Mouse (Mus musculus): Measurements from ENCODE around the gene Hyal3. TPM values are rescaled to one million over a fixed set of nuclear protein-coding genes. Genes with fewer than 3 reads are reported as not detected.

Hyal3 gene
- polyA plus RNA-seq, 1 experiment from 2014 or later = 0.65 TPM

- Histone ChIP-seq H3K27me3 (ENCODE audit: insufficient read depth, low read length) (no peaks in the 10 kb centered on the region), H3K36me3 (replicated peaks; ENCODE audit: insufficient read depth, low read length) (peaks cover 9% of the 10 kb centered on the region; the same call in 1 of the 2 replicates), H3K9me3 (ENCODE audit: low read length) (no peaks in the 10 kb centered on the region), H3K4me2 (ENCODE audit: low read depth, low read length) (peak overlapping the region; percentile 79), H3K9ac (replicated peaks) (peak overlapping the region; percentile 99), H3K4me1 (ENCODE audit: insufficient read depth) (peaks cover 43% of the 10 kb centered on the region), H3K27ac (ENCODE audit: low read depth) (peak overlapping the region; percentile 97), H3K4me3 (ENCODE audit: low read depth, low read length) (peak overlapping the region; percentile 99)
- under 1% methylated on average over 35 of the region's 35 CpGs for WGBS (ENCODE audit: insufficient replicate concordance)
- DNase-seq (no peak), ATAC-seq (peak; percentile 1; the same call in 1 of the 2 replicates)
- no peak for TF ChIP-seq CTCF (IDR thresholded peaks at IDR 0.05; ENCODE audit: low read depth)
- TF ChIP-seq EP300 (IDR thresholded peaks at IDR 0.05; ENCODE audit: low read depth) = no peak
Observed at GRCm38 (mm10) chr9:107634406-107635278, 54.0 kb downstream of the Hyal3 start.

GRCm38 (mm10) chr9:107635279-107636028, 54.8 kb downstream of the Hyal3 start, which contains the start of gene Gnai2:
Gene Gnai2 (minus strand): TSS chr9:107635367.
- no peaks in the 10 kb centered on the region for H3K9me3 ChIP-seq (ENCODE audit: low read length)
- H3K4me1 ChIP-seq (ENCODE audit: insufficient read depth) = peaks cover 35% of the 10 kb centered on the region
- TF ChIP-seq EP300 (IDR thresholded peaks at IDR 0.05; ENCODE audit: low read depth) = peak; percentile 30; the same call in 1 of the 2 replicates
- no peak; the same call in 1 of the 2 replicates for TF ChIP-seq CTCF (IDR thresholded peaks at IDR 0.05; ENCODE audit: low read depth)

More at GRCm38 (mm10) chr9:107635279-107636028, 54.8 kb downstream of the Hyal3 start, which contains the start of gene Gnai2:
- WGBS (ENCODE audit: insufficient replicate concordance) = 2% methylated on average over 35 of the region's 38 CpGs
- Histone ChIP-seq H3K36me3 (replicated peaks; ENCODE audit: insufficient read depth, low read length) (peaks cover 9% of the 10 kb centered on the region; the same call in 1 of the 2 replicates), H3K27ac (ENCODE audit: low read depth) (peak within 1 kb of the TSS; percentile 97), H3K4me3 (ENCODE audit: low read depth, low read length) (peak within 1 kb of the TSS; percentile 99), H3K4me2 (ENCODE audit: low read depth, low read length) (peak within 1 kb of the TSS; percentile 79), H3K27me3 (ENCODE audit: insufficient read depth, low read length) (no peaks in the 10 kb centered on the region), H3K9ac (replicated peaks) (peak within 1 kb of the TSS; percentile 99)
- ATAC-seq (peak; percentile 90), DNase-seq (peak; percentile 98)

Other genes starting within 250 kb of the Hyal3 start
- 2.5 and 3.2 TPM in 2 replicates for gene Hemk1, start 242.5 kb upstream of the Hyal3 start, polyA plus RNA-seq (2015; fragmentation: Nextera tagmentation; extraction: Ambion mirVana)
- gene 6430571L13Rik, start 240.2 kb upstream of the Hyal3 start, polyA plus RNA-seq (2015; fragmentation: Nextera tagmentation; extraction: Ambion mirVana) = 0.14 and 0.22 TPM in 2 replicates
- not detected in 2 replicates for gene Cacna2d2, start 181.2 kb upstream of the Hyal3 start, polyA plus RNA-seq (2015; fragmentation: Nextera tagmentation; extraction: Ambion mirVana)
- gene Tmem115, start 46.9 kb upstream of the Hyal3 start, polyA plus RNA-seq (2015; fragmentation: Nextera tagmentation; extraction: Ambion mirVana) = 15.7 and 17.9 TPM in 2 replicates
- gene Cyb561d2, start 38.6 kb upstream of the Hyal3 start, polyA plus RNA-seq (2015; fragmentation: Nextera tagmentation; extraction: Ambion mirVana) = 18.5 and 19.6 TPM in 2 replicates
- gene Nprl2, start 38.6 kb upstream of the Hyal3 start, polyA plus RNA-seq (2015; fragmentation: Nextera tagmentation; extraction: Ambion mirVana) = 8.5 TPM in 2 replicates
- gene Zmynd10, start 33.5 kb upstream of the Hyal3 start, polyA plus RNA-seq (2015; fragmentation: Nextera tagmentation; extraction: Ambion mirVana) = 0.59 and 0.73 TPM in 2 replicates
- 12.4 and 15.1 TPM in 2 replicates for gene Rassf1, start 29.3 kb upstream of the Hyal3 start, polyA plus RNA-seq (2015; fragmentation: Nextera tagmentation; extraction: Ambion mirVana)
- gene Tusc2, start 17.6 kb upstream of the Hyal3 start, polyA plus RNA-seq (2015; fragmentation: Nextera tagmentation; extraction: Ambion mirVana) = 34.3 and 35.9 TPM in 2 replicates
- 53.9 and 54.5 TPM in 2 replicates for gene Hyal2, start 12.9 kb upstream of the Hyal3 start, polyA plus RNA-seq (2015; fragmentation: Nextera tagmentation; extraction: Ambion mirVana)
- 2.5 and 3.3 TPM in 2 replicates for gene Hyal1, start 3.9 kb upstream of the Hyal3 start, polyA plus RNA-seq (2015; fragmentation: Nextera tagmentation; extraction: Ambion mirVana)
- gene Naa80, start 1.9 kb upstream of the Hyal3 start, polyA plus RNA-seq (2015; fragmentation: Nextera tagmentation; extraction: Ambion mirVana) = 10.4 and 11.6 TPM in 2 replicates
- gene Ifrd2, start 6.8 kb downstream of the Hyal3 start, polyA plus RNA-seq (2015; fragmentation: Nextera tagmentation; extraction: Ambion mirVana) = 63.6 and 68.0 TPM in 2 replicates
- gene Sema3b, start 28.4 kb downstream of the Hyal3 start, polyA plus RNA-seq (2015; fragmentation: Nextera tagmentation; extraction: Ambion mirVana) = 0.41 and 0.56 TPM in 2 replicates
- gene Gnai2, start 54.5 kb downstream of the Hyal3 start, polyA plus RNA-seq (2015; fragmentation: Nextera tagmentation; extraction: Ambion mirVana) = 146 and 159 TPM in 2 replicates
- 147 and 174 TPM in 2 replicates for gene Slc38a3, start 88.7 kb downstream of the Hyal3 start, polyA plus RNA-seq (2015; fragmentation: Nextera tagmentation; extraction: Ambion mirVana)
- gene Gnat1, start 98.9 kb downstream of the Hyal3 start, polyA plus RNA-seq (2015; fragmentation: Nextera tagmentation; extraction: Ambion mirVana) = 5.8 and 6.2 TPM in 2 replicates
- 0.76 and 1.1 TPM in 2 replicates for gene Sema3f, start 129.7 kb downstream of the Hyal3 start, polyA plus RNA-seq (2015; fragmentation: Nextera tagmentation; extraction: Ambion mirVana)
- 37.8 and 41.7 TPM in 2 replicates for gene Rbm5, start 190.2 kb downstream of the Hyal3 start, polyA plus RNA-seq (2015; fragmentation: Nextera tagmentation; extraction: Ambion mirVana)

Data from liver, postnatal 0 days (tissue).